Mouse (Mus musculus): ENCODE results near the gene Gm9944. TPM values are rescaled to one million over a fixed set of nuclear protein-coding genes. Genes with fewer than 3 reads are reported as not detected.

Gm9944 gene
- not detected in 2 replicates for polyA plus RNA-seq (2015; fragmentation: Nextera tagmentation; extraction: Ambion mirVana)

- Histone ChIP-seq H3K4me2 (no peak within 1 kb of the TSS), H3K4me1 (replicated peaks) (no peaks in the 10 kb centered on the region), H3K9me3 (replicated peaks) (0 out of 2 replicates have a peak, but pooled peaks cover 5% of the 10 kb centered on the region), H3K27me3 (no peaks in the 10 kb centered on the region), H3K9ac (no peak within 1 kb of the TSS), H3K27ac (no peak within 1 kb of the TSS), H3K4me3 (replicated peaks) (no peak within 1 kb of the TSS), H3K36me3 (no peaks in the 10 kb centered on the region)
- DNase-seq (no peak), ATAC-seq (ENCODE audit: low read depth) (no peak)
- WGBS (ENCODE audit: insufficient replicate concordance), result 47% methylated on average over 2 of the region's 2 CpGs
Measured at GRCm38 (mm10) chr4:144453217-144453616, at the start of gene Gm9944. TSS of gene Gm9944 (minus strand) at chr4:144453317.

- Histone ChIP-seq H3K27ac (no peak overlapping the region), H3K4me2 (no peak overlapping the region), H3K36me3 (no peaks in the 10 kb centered on the region), H3K9me3 (replicated peaks) (no peaks in the 10 kb centered on the region), H3K4me1 (replicated peaks) (no peaks in the 10 kb centered on the region), H3K27me3 (no peaks in the 10 kb centered on the region), H3K4me3 (replicated peaks) (no peak overlapping the region), H3K9ac (no peak overlapping the region)
- DNase-seq (no peak), ATAC-seq (ENCODE audit: low read depth) (no peak)
Measured at GRCm38 (mm10) chr4:144493331-144493730, 40.2 kb upstream of the Gm9944 start.

- Histone ChIP-seq H3K27me3 (no peaks in the 10 kb centered on the region), H3K9me3 (replicated peaks) (no peaks in the 10 kb centered on the region; the same call in 1 of the 2 replicates), H3K4me1 (replicated peaks) (no peaks in the 10 kb centered on the region), H3K9ac (no peak overlapping the region), H3K4me3 (replicated peaks) (no peak overlapping the region), H3K4me2 (no peak overlapping the region), H3K27ac (no peak overlapping the region), H3K36me3 (no peaks in the 10 kb centered on the region)
- ATAC-seq (ENCODE audit: low read depth) (no peak), DNase-seq (no peak)
- WGBS (ENCODE audit: insufficient replicate concordance), result 25% methylated on average over 1 of the region's 1 CpGs
Measured at GRCm38 (mm10) chr4:144468091-144468490, 15.0 kb upstream of the Gm9944 start.

- DNase-seq (no peak), ATAC-seq (ENCODE audit: low read depth) (no peak)
- Histone ChIP-seq H3K36me3 (no peaks in the 10 kb centered on the region), H3K27ac (no peak overlapping the region), H3K4me3 (replicated peaks) (no peak overlapping the region), H3K4me1 (replicated peaks) (no peaks in the 10 kb centered on the region), H3K9me3 (replicated peaks) (no peaks in the 10 kb centered on the region; the same call in 1 of the 2 replicates), H3K9ac (no peak overlapping the region), H3K4me2 (no peak overlapping the region), H3K27me3 (no peaks in the 10 kb centered on the region)
- WGBS (ENCODE audit: insufficient replicate concordance), result 58% methylated on average over 2 of the region's 2 CpGs
Measured at GRCm38 (mm10) chr4:144465206-144465605, 12.1 kb upstream of the Gm9944 start.

GRCm38 (mm10) chr4:144463656-144464055, 10.5 kb upstream of the Gm9944 start, which contains the start of gene Aadacl3:
TSS of gene Aadacl3 (minus strand) at chr4:144463756.
- no peaks in the 10 kb centered on the region for H3K36me3 ChIP-seq
- DNase-seq (no peak), ATAC-seq (ENCODE audit: low read depth) (no peak)
- H3K27ac ChIP-seq, result no peak within 1 kb of the TSS
- no peak within 1 kb of the TSS for H3K4me3 ChIP-seq (replicated peaks)
- H3K27me3 ChIP-seq, result no peaks in the 10 kb centered on the region
- H3K4me1 ChIP-seq (replicated peaks), result no peaks in the 10 kb centered on the region
- no peaks in the 10 kb centered on the region; the same call in 1 of the 2 replicates for H3K9me3 ChIP-seq (replicated peaks)
- no peak within 1 kb of the TSS for H3K9ac ChIP-seq
- whole genome bisulfite sequencing (ENCODE audit: insufficient replicate concordance), result 43% methylated on average over 3 of the region's 3 CpGs
- H3K4me2 ChIP-seq, result no peak within 1 kb of the TSS

- 42% methylated on average over 2 of the region's 2 CpGs for WGBS (ENCODE audit: insufficient replicate concordance)
- H3K36me3 ChIP-seq, result no peaks in the 10 kb centered on the region
Measured at GRCm38 (mm10) chr4:144448546-144448945, 4.6 kb downstream of the Gm9944 start.

GRCm38 (mm10) chr4:144441582-144441981, 11.5 kb downstream of the Gm9944 start:
- Histone ChIP-seq H3K4me2 (no peak overlapping the region), H3K27me3 (no peaks in the 10 kb centered on the region), H3K36me3 (no peaks in the 10 kb centered on the region), H3K4me1 (replicated peaks) (no peaks in the 10 kb centered on the region), H3K27ac (no peak overlapping the region), H3K9me3 (replicated peaks) (no peaks in the 10 kb centered on the region), H3K9ac (no peak overlapping the region), H3K4me3 (replicated peaks) (no peak overlapping the region)
- WGBS (ENCODE audit: insufficient replicate concordance), result 68% methylated on average over 1 of the region's 1 CpGs
- DNase-seq (no peak), ATAC-seq (ENCODE audit: low read depth) (no peak)

More at GRCm38 (mm10) chr4:144448546-144448945, 4.6 kb downstream of the Gm9944 start:
- no peak overlapping the region for H3K27ac ChIP-seq
- H3K9me3 ChIP-seq (replicated peaks), result no peaks in the 10 kb centered on the region
- ATAC-seq (ENCODE audit: low read depth), result no peak
- no peak overlapping the region for H3K4me2 ChIP-seq
- no peak for DNase-seq
- no peak overlapping the region for H3K9ac ChIP-seq
- H3K27me3 ChIP-seq, result no peaks in the 10 kb centered on the region
- H3K4me1 ChIP-seq (replicated peaks), result no peaks in the 10 kb centered on the region
- no peak overlapping the region for H3K4me3 ChIP-seq (replicated peaks)

GRCm38 (mm10) chr4:144441095-144441494, 12.0 kb downstream of the Gm9944 start:
- DNase-seq (no peak), ATAC-seq (ENCODE audit: low read depth) (no peak)
- no peak overlapping the region for H3K4me2 ChIP-seq
- H3K9ac ChIP-seq, result no peak overlapping the region
- no peaks in the 10 kb centered on the region for H3K36me3 ChIP-seq
- WGBS (ENCODE audit: insufficient replicate concordance), result 61% methylated on average over 4 of the region's 4 CpGs
- H3K9me3 ChIP-seq (replicated peaks), result no peaks in the 10 kb centered on the region
- H3K4me3 ChIP-seq (replicated peaks), result no peak overlapping the region
- H3K27me3 ChIP-seq, result no peaks in the 10 kb centered on the region
- no peak overlapping the region for H3K27ac ChIP-seq
- H3K4me1 ChIP-seq (replicated peaks), result no peaks in the 10 kb centered on the region

GRCm38 (mm10) chr4:144438672-144439071, 14.4 kb downstream of the Gm9944 start, which contains the start of gene 1700012P22Rik:
TSS of gene 1700012P22Rik (minus strand) at chr4:144438772.
- DNase-seq (no peak), ATAC-seq (ENCODE audit: low read depth) (no peak)
- Histone ChIP-seq H3K4me2 (no peak within 1 kb of the TSS), H3K27ac (no peak within 1 kb of the TSS), H3K9ac (no peak within 1 kb of the TSS), H3K36me3 (no peaks in the 10 kb centered on the region), H3K27me3 (no peaks in the 10 kb centered on the region), H3K4me3 (replicated peaks) (no peak within 1 kb of the TSS), H3K9me3 (replicated peaks) (no peaks in the 10 kb centered on the region), H3K4me1 (replicated peaks) (no peaks in the 10 kb centered on the region)

GRCm38 (mm10) chr4:144433216-144433615, 19.9 kb downstream of the Gm9944 start:
- Histone ChIP-seq H3K4me3 (replicated peaks) (no peak overlapping the region), H3K9me3 (replicated peaks) (no peaks in the 10 kb centered on the region), H3K36me3 (no peaks in the 10 kb centered on the region), H3K27ac (no peak overlapping the region), H3K27me3 (no peaks in the 10 kb centered on the region), H3K4me2 (no peak overlapping the region), H3K4me1 (replicated peaks) (no peaks in the 10 kb centered on the region), H3K9ac (no peak overlapping the region)
- ATAC-seq (ENCODE audit: low read depth), result no peak
- WGBS (ENCODE audit: insufficient replicate concordance), result 80% methylated on average over 5 of the region's 5 CpGs
- DNase-seq, result no peak

GRCm38 (mm10) chr4:144430723-144431122, 22.4 kb downstream of the Gm9944 start:
- Histone ChIP-seq H3K9ac (no peak overlapping the region), H3K9me3 (replicated peaks) (no peaks in the 10 kb centered on the region), H3K27ac (no peak overlapping the region), H3K27me3 (no peaks in the 10 kb centered on the region), H3K4me2 (no peak overlapping the region), H3K36me3 (no peaks in the 10 kb centered on the region), H3K4me1 (replicated peaks) (no peaks in the 10 kb centered on the region), H3K4me3 (replicated peaks) (no peak overlapping the region)
- WGBS (ENCODE audit: insufficient replicate concordance), result 60% methylated on average over 2 of the region's 2 CpGs
- DNase-seq, result no peak
- no peak for ATAC-seq (ENCODE audit: low read depth)

- no peaks in the 10 kb centered on the region for H3K36me3 ChIP-seq
- H3K27me3 ChIP-seq, result no peaks in the 10 kb centered on the region
- no peaks in the 10 kb centered on the region for H3K9me3 ChIP-seq (replicated peaks)
- no peak overlapping the region for H3K9ac ChIP-seq
- H3K4me1 ChIP-seq (replicated peaks), result no peaks in the 10 kb centered on the region
- H3K4me3 ChIP-seq (replicated peaks), result no peak overlapping the region
- DNase-seq, result no peak
- 21% methylated on average over 3 of the region's 3 CpGs for WGBS (ENCODE audit: insufficient replicate concordance)
- H3K27ac ChIP-seq, result no peak overlapping the region
- H3K4me2 ChIP-seq, result no peak overlapping the region
- ATAC-seq (ENCODE audit: low read depth), result no peak
Measured at GRCm38 (mm10) chr4:144428868-144429267, 24.2 kb downstream of the Gm9944 start.

Measured in liver, embryonic 13.5 days (tissue).